Mouse (Mus musculus) heart, adult 8-10 months (tissue): ENCODE data around the gene BC117090. TPM values are rescaled to one million over a fixed set of nuclear protein-coding genes. Genes with fewer than 3 reads are reported as not detected.
"Not testable (repeated sequence)": the region's sequence is repeated elsewhere in the genome, so short reads cannot be mapped to it uniquely, and the experiment has no call there.

ENCODE experiments used
- DNase-seq: peaks from one replicate; pipeline ENCODE4 v3.0.0; 2022; ENCODE audit warnings: low spot score
- total RNA-seq, 4 experiments: library from RNA; stranded (reverse); gene quantifications; 2 replicates each; pipeline ENCODE4 v1.2.4; 2022

BC117090 gene
- not detected for total RNA-seq

DNA sequence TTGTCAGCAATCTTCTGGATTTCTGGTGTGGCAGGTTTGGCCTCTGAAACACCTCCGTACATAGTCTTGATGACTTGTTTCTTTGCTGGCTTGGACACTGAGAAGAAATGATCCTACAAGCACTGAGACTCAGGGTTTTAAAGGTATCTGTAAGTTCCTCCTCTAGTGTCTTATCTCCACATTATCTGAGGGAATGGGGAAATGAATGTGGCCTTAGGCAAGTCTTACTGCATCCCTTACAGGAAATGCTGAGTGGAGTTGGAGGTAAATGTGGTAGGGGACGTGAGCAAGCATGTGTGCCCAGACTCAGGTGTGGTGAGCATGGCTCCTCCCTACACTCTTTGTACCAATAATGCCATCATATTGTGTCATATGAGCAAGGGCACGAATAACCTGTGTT is at the start of gene BC117090:
BC117090 (minus strand) TSS at position 101 of the 400 bp plus-strand sequence.
- no peak for DNase-seq

- DNase-seq: not testable (repeated sequence)
These were observed 33.5 kb upstream of the BC117090 start, which contains the start of gene BC100530 for GRCm38 (mm10) chr16:36367648-36368047. Gene BC100530, minus strand, starts transcription at chr16:36367748.

GRCm38 (mm10) chr16:36337171-36337570 is 3.0 kb upstream of the BC117090 start:
- DNase-seq: no peak

GRCm38 (mm10) chr16:36319286-36319685 is 14.8 kb downstream of the BC117090 start:
- no peak for DNase-seq

- not testable (repeated sequence) for DNase-seq
These were observed 18.0 kb downstream of the BC117090 start for GRCm38 (mm10) chr16:36316111-36316510.

DNA sequence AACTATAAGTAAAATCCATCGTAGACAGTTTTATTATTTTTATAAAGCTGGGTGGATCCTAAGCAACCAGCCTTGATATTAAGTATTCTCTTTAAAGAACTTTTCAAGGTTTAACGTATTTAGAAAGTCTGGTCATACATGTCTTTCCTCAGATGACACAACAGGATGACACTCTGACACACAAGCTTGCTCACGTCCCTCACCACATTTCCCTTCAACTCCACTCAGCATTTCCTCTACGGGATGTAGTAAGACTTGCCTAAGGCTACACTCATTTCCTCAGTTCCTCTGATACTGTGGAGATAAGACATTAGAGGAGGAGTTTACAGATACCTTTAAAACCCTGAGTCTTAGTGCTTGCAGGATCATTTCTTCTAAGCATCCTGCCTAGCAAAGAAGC is 26.5 kb downstream of the BC117090 start:
- DNase-seq: no peak

DNA sequence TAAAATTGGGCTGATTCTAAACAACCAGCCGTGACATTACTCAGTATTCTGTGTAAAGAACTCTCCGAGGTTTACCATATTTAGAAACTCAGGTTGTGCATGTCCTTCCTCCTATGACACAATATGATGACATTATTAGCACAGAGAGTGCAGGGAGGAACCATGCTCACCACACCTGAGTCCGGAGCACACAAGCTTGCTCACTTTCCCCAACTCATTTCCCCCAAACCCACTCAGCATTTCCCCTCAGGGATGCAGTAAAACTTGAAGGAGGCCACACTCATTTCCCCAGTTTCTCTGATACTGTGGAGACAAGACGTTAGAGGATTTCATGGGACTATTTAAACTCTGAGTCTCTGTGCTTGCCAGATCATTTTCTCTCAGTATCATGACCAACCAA is 45.0 kb downstream of the BC117090 start:
- DNase-seq: no peak

- not testable (repeated sequence) for DNase-seq
These were observed 57.3 kb downstream of the BC117090 start, which contains the start of gene Stfa1 for GRCm38 (mm10) chr16:36276796-36277195. Gene Stfa1, plus strand, starts transcription at chr16:36276951.

Other genes with a start within 250 kb of the BC117090 start
- not detected for gene Csta1, start 203.1 kb downstream of the BC117090 start, total RNA-seq
- not detected for gene Stfa2l1, start 177.5 kb downstream of the BC117090 start, total RNA-seq
- gene Gm5483, start 150.1 kb downstream of the BC117090 start, total RNA-seq: not detected
- gene Gm5416, start 123.9 kb downstream of the BC117090 start, total RNA-seq: not detected
- not detected for gene 2010005H15Rik, start 112.9 kb downstream of the BC117090 start, total RNA-seq
- gene Stfa1, start 57.4 kb downstream of the BC117090 start, total RNA-seq: not detected
- not detected for gene BC100530, start 33.4 kb upstream of the BC117090 start, total RNA-seq
- gene Stfa2, start 74.1 kb upstream of the BC117090 start, total RNA-seq: not detected
- gene Stfa3, start 121.1 kb upstream of the BC117090 start, total RNA-seq: not detected
- gene Casr, start 227.8 kb upstream of the BC117090 start, total RNA-seq: under 1 TPM in 2 of 4 experiments, not detected in 2; 0.16 to 0.54 TPM